Mouse (Mus musculus): Measurements from ENCODE around the gene Prkce. TPM values are rescaled to one million over a fixed set of nuclear protein-coding genes. Genes with fewer than 3 reads are reported as not detected.
A peak's percentile ranks its signal among the peaks of the same experiment; 100 is the strongest.

Prkce gene
- polyA plus RNA-seq, 1 experiment from 2014 or later, result 4.4 TPM

- Histone ChIP-seq H3K27ac (peak overlapping the region; percentile 59; the same call in 1 of the 2 replicates), H3K27me3 (ENCODE audit: insufficient read depth, poor library complexity, severe bottlenecking) (peaks cover 42% of the 10 kb centered on the region)
These were observed 247.0 kb downstream of the Prkce start for GRCm38 (mm10) chr17:86414608-86415007.

GRCm38 (mm10) chr17:86415989-86416388, 248.4 kb downstream of the Prkce start:
- WGBS, result 93% methylated on average over 7 of the region's 7 CpGs
- H3K9me3 ChIP-seq, result peaks cover 5% of the 10 kb centered on the region; the same call in 1 of the 2 replicates
- H3K4me1 ChIP-seq (replicated peaks), result peaks cover 51% of the 10 kb centered on the region
- no peak overlapping the region for H3K27ac ChIP-seq
- no peak for DNase-seq (ENCODE audit: low spot score)
- peaks cover 42% of the 10 kb centered on the region for H3K27me3 ChIP-seq (ENCODE audit: insufficient read depth, poor library complexity, severe bottlenecking)
- H3K36me3 ChIP-seq, result no peaks in the 10 kb centered on the region
- H3K4me3 ChIP-seq, result no peak overlapping the region

More at GRCm38 (mm10) chr17:86414608-86415007, 247.0 kb downstream of the Prkce start:
- Histone ChIP-seq H3K36me3 (no peaks in the 10 kb centered on the region), H3K4me1 (replicated peaks) (peaks cover 64% of the 10 kb centered on the region), H3K4me3 (no peak overlapping the region), H3K9me3 (no peaks in the 10 kb centered on the region)
- DNase-seq (ENCODE audit: low spot score), result peak; percentile 63
- 44% methylated on average over 8 of the region's 8 CpGs for WGBS

- peaks cover 29% of the 10 kb centered on the region for H3K27me3 ChIP-seq (ENCODE audit: insufficient read depth, poor library complexity, severe bottlenecking)
- DNase-seq (ENCODE audit: low spot score), result no peak
- 79% methylated on average over 17 of the region's 17 CpGs for WGBS
- peaks cover 27% of the 10 kb centered on the region for H3K4me1 ChIP-seq (replicated peaks)
- peaks cover 5% of the 10 kb centered on the region; the same call in 1 of the 2 replicates for H3K9me3 ChIP-seq
- no peak overlapping the region for H3K4me3 ChIP-seq
- H3K36me3 ChIP-seq, result no peaks in the 10 kb centered on the region
- H3K27ac ChIP-seq, result no peak overlapping the region
These were observed 250.7 kb downstream of the Prkce start for GRCm38 (mm10) chr17:86418334-86418733.

GRCm38 (mm10) chr17:86419199-86419598, 251.6 kb downstream of the Prkce start:
- peaks cover 24% of the 10 kb centered on the region for H3K27me3 ChIP-seq (ENCODE audit: insufficient read depth, poor library complexity, severe bottlenecking)
- 95% methylated on average over 6 of the region's 6 CpGs for WGBS
- no peak overlapping the region for H3K27ac ChIP-seq
- H3K36me3 ChIP-seq, result no peaks in the 10 kb centered on the region
- no peak for DNase-seq (ENCODE audit: low spot score)
- H3K4me1 ChIP-seq (replicated peaks), result peaks cover 26% of the 10 kb centered on the region
- no peak overlapping the region for H3K4me3 ChIP-seq
- H3K9me3 ChIP-seq, result peaks cover 5% of the 10 kb centered on the region; the same call in 1 of the 2 replicates

GRCm38 (mm10) chr17:86420646-86421338, 253.2 kb downstream of the Prkce start:
- peaks cover 13% of the 10 kb centered on the region; the same call in 1 of the 2 replicates for H3K9me3 ChIP-seq
- no peaks in the 10 kb centered on the region for H3K36me3 ChIP-seq
- 88% methylated on average over 10 of the region's 10 CpGs for WGBS
- no peak overlapping the region for H3K27ac ChIP-seq
- H3K4me1 ChIP-seq (replicated peaks), result peaks cover 14% of the 10 kb centered on the region
- H3K27me3 ChIP-seq (ENCODE audit: insufficient read depth, poor library complexity, severe bottlenecking), result peaks cover 24% of the 10 kb centered on the region
- H3K4me3 ChIP-seq, result no peak overlapping the region
- DNase-seq (ENCODE audit: low spot score), result no peak

- no peaks in the 10 kb centered on the region for H3K36me3 ChIP-seq
- H3K27me3 ChIP-seq (ENCODE audit: insufficient read depth, poor library complexity, severe bottlenecking), result peaks cover 12% of the 10 kb centered on the region; the same call in 1 of the 2 replicates
- WGBS, result 86% methylated on average over 4 of the region's 4 CpGs
- no peak for DNase-seq (ENCODE audit: low spot score)
- no peak overlapping the region for H3K27ac ChIP-seq
- peaks cover 6% of the 10 kb centered on the region; the same call in 1 of the 2 replicates for H3K4me1 ChIP-seq (replicated peaks)
- no peak overlapping the region for H3K4me3 ChIP-seq
- peaks cover 13% of the 10 kb centered on the region; the same call in 1 of the 2 replicates for H3K9me3 ChIP-seq
These were observed 254.4 kb downstream of the Prkce start for GRCm38 (mm10) chr17:86422023-86422422.

GRCm38 (mm10) chr17:86429877-86430276, 262.3 kb downstream of the Prkce start:
- no peaks in the 10 kb centered on the region for H3K4me1 ChIP-seq (replicated peaks)
- 83% methylated on average over 6 of the region's 6 CpGs for WGBS
- no peak for DNase-seq (ENCODE audit: low spot score)
- H3K4me3 ChIP-seq, result no peak overlapping the region
- H3K36me3 ChIP-seq, result no peaks in the 10 kb centered on the region
- H3K27me3 ChIP-seq (ENCODE audit: insufficient read depth, poor library complexity, severe bottlenecking), result no peaks in the 10 kb centered on the region
- H3K27ac ChIP-seq, result no peak overlapping the region
- H3K9me3 ChIP-seq, result peaks cover 8% of the 10 kb centered on the region; the same call in 1 of the 2 replicates

- DNase-seq (ENCODE audit: low spot score), result no peak
- Histone ChIP-seq H3K4me1 (replicated peaks) (peaks cover 4% of the 10 kb centered on the region; the same call in 1 of the 2 replicates), H3K36me3 (no peaks in the 10 kb centered on the region), H3K27ac (no peak overlapping the region), H3K4me3 (no peak overlapping the region), H3K9me3 (peaks cover 4% of the 10 kb centered on the region; the same call in 1 of the 2 replicates), H3K27me3 (ENCODE audit: insufficient read depth, poor library complexity, severe bottlenecking) (no peaks in the 10 kb centered on the region)
- 85% methylated on average over 2 of the region's 2 CpGs for WGBS
These were observed 265.5 kb downstream of the Prkce start for GRCm38 (mm10) chr17:86433117-86433516.

- Histone ChIP-seq H3K36me3 (no peaks in the 10 kb centered on the region), H3K27me3 (ENCODE audit: insufficient read depth, poor library complexity, severe bottlenecking) (no peaks in the 10 kb centered on the region), H3K4me1 (replicated peaks) (peaks cover 4% of the 10 kb centered on the region; the same call in 1 of the 2 replicates), H3K27ac (no peak overlapping the region), H3K4me3 (no peak overlapping the region), H3K9me3 (peaks cover 4% of the 10 kb centered on the region; the same call in 1 of the 2 replicates)
- DNase-seq (ENCODE audit: low spot score), result no peak
- 94% methylated on average over 11 of the region's 11 CpGs for WGBS
These were observed 266.2 kb downstream of the Prkce start for GRCm38 (mm10) chr17:86433813-86434212.

GRCm38 (mm10) chr17:86434781-86435180, 267.2 kb downstream of the Prkce start:
- H3K4me3 ChIP-seq, result no peak overlapping the region
- no peak for DNase-seq (ENCODE audit: low spot score)
- peaks cover 4% of the 10 kb centered on the region; the same call in 1 of the 2 replicates for H3K9me3 ChIP-seq
- WGBS, result 62% methylated on average over 2 of the region's 2 CpGs
- H3K27ac ChIP-seq, result no peak overlapping the region
- peaks cover 4% of the 10 kb centered on the region; the same call in 1 of the 2 replicates for H3K4me1 ChIP-seq (replicated peaks)
- no peaks in the 10 kb centered on the region for H3K36me3 ChIP-seq
- no peaks in the 10 kb centered on the region for H3K27me3 ChIP-seq (ENCODE audit: insufficient read depth, poor library complexity, severe bottlenecking)

- Histone ChIP-seq H3K27me3 (ENCODE audit: insufficient read depth, poor library complexity, severe bottlenecking) (no peaks in the 10 kb centered on the region), H3K4me1 (replicated peaks) (peaks cover 4% of the 10 kb centered on the region; the same call in 1 of the 2 replicates), H3K9me3 (peaks cover 4% of the 10 kb centered on the region; the same call in 1 of the 2 replicates), H3K27ac (no peak overlapping the region), H3K36me3 (no peaks in the 10 kb centered on the region), H3K4me3 (no peak overlapping the region)
- 100% methylated on average over 1 of the region's 1 CpGs for WGBS
- DNase-seq (ENCODE audit: low spot score), result no peak
These were observed 268.0 kb downstream of the Prkce start for GRCm38 (mm10) chr17:86435570-86435969.

- Histone ChIP-seq H3K4me1 (replicated peaks) (peaks cover 4% of the 10 kb centered on the region; the same call in 1 of the 2 replicates), H3K9me3 (peaks cover 4% of the 10 kb centered on the region; the same call in 1 of the 2 replicates), H3K36me3 (no peaks in the 10 kb centered on the region), H3K27ac (no peak overlapping the region), H3K4me3 (no peak overlapping the region), H3K27me3 (ENCODE audit: insufficient read depth, poor library complexity, severe bottlenecking) (no peaks in the 10 kb centered on the region)
- 97% methylated on average over 2 of the region's 2 CpGs for WGBS
- no peak for DNase-seq (ENCODE audit: low spot score)
These were observed 268.4 kb downstream of the Prkce start for GRCm38 (mm10) chr17:86435984-86436383.
